Mouse (Mus musculus) limb, embryonic 12.5 days (tissue): ENCODE data around the gene Slc25a44. TPM values are rescaled to one million over a fixed set of nuclear protein-coding genes. Genes with fewer than 3 reads are reported as not detected.

ENCODE experiments used
- ATAC-seq: fragments of 200-750 bp; cut with Nextera tagmentation; 2 replicates; pipeline ENCODE4 v1.8.0; 2017; ENCODE audit warnings: low read depth, moderate TSS enrichment; ENCODE audit not compliant: insufficient number of reproducible peaks, insufficient read depth, low FRiP score, low TSS enrichment
- H3K27ac ChIP-seq: fragments of 300-500 bp; sonication (generic); 2 replicates; pipeline ENCODE4 v1.5.1; 2016; ENCODE audit warnings: mild to moderate bottlenecking, moderate library complexity
- H3K27me3 ChIP-seq: fragments of 300-500 bp; sonication (generic); 2 replicates; pipeline ENCODE4 v1.6.1; 2016; ENCODE audit warnings: mild to moderate bottlenecking, moderate library complexity
- H3K36me3 ChIP-seq: fragments of 300-500 bp; sonication (generic); 2 replicates; pipeline ENCODE4 v1.6.1; 2016; ENCODE audit warnings: mild to moderate bottlenecking, moderate library complexity
- H3K4me1 ChIP-seq: fragments of 300-500 bp; sonication (generic); replicated peaks from 2 replicates; pipeline ENCODE4 v1.6.1; 2016
- H3K4me2 ChIP-seq: fragments of 300-500 bp; sonication (generic); 2 replicates; pipeline ENCODE4 v1.6.1; 2016; ENCODE audit warnings: mild to moderate bottlenecking, moderate library complexity
- H3K4me3 ChIP-seq: fragments of 300-500 bp; sonication (generic); replicated peaks from 2 replicates; pipeline ENCODE4 v1.5.1; 2016; ENCODE audit warnings: mild to moderate bottlenecking
- H3K9ac ChIP-seq: fragments of 300-500 bp; sonication (generic); replicated peaks from 2 replicates; pipeline ENCODE4 v1.6.1; 2016; ENCODE audit warnings: mild to moderate bottlenecking, moderate library complexity
- H3K9me3 ChIP-seq: fragments of 300-500 bp; sonication (generic); 2 replicates; pipeline ENCODE4 v1.6.1; 2016; ENCODE audit warnings: mild to moderate bottlenecking, moderate library complexity
- WGBS: fragments of 180-500 bp; shearing (Covaris S2); methylation state at CpG from one replicate; pipeline ENCODE4 v1.1.7; 2016; 5-methylcytosine and 5-hydroxymethylcytosine counted together
- polyA plus RNA-seq: library from polyadenylated mRNA; unstranded; fragments of >200 nt; fragmentation: Nextera tagmentation; extraction: Ambion mirVana; gene quantifications from 2 replicates; pipeline ENCODE4 v1.2.1, GENCODE M21; 2016

Slc25a44 gene
- polyA plus RNA-seq, 1 experiment from 2014 or later: 13.7 TPM

- peaks cover 55% of the 10 kb centered on the region for H3K36me3 ChIP-seq
- 85% methylated on average over 4 of the region's 4 CpGs for WGBS
- H3K4me3 ChIP-seq: no peak overlapping the region
- H3K9me3 ChIP-seq: no peaks in the 10 kb centered on the region
- no peak overlapping the region for H3K4me2 ChIP-seq
- H3K27ac ChIP-seq: no peak overlapping the region
- H3K4me1 ChIP-seq: peaks cover 21% of the 10 kb centered on the region
- H3K27me3 ChIP-seq: no peaks in the 10 kb centered on the region
- H3K9ac ChIP-seq: no peak overlapping the region
- no peak for ATAC-seq
These were observed 13.3 kb downstream of the Slc25a44 start for GRCm38 (mm10) chr3:88411681-88412080.

DNA sequence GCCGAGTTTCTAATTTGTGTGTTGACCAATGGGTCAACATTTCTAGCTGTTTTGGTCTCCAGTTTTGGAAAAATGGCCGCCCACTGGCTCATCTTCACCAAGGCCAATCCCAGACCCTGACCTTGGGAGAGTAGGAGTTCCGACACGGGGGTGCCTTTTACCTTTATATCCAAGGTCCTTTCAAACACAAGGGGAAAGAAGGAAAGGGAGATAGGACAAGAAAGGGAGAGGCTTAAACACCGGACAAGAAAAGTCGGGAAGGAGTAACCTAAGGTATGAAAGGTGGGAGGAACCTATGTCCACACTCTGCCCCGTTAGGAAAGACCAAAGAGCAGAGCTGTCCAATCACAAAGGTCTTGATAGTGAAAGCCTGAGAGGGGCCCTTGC, 14.3 kb downstream of the Slc25a44 start:
- WGBS: 20% methylated on average over 7 of the region's 7 CpGs
- H3K4me2 ChIP-seq: peak overlapping the region; percentile 76
- no peaks in the 10 kb centered on the region for H3K27me3 ChIP-seq
- peak overlapping the region; percentile 95 for H3K27ac ChIP-seq
- no peak for ATAC-seq
- no peaks in the 10 kb centered on the region for H3K9me3 ChIP-seq
- H3K9ac ChIP-seq: peak overlapping the region; percentile 84
- peaks cover 49% of the 10 kb centered on the region for H3K36me3 ChIP-seq
- H3K4me1 ChIP-seq: peaks cover 21% of the 10 kb centered on the region
- H3K4me3 ChIP-seq: peak overlapping the region; percentile 77

DNA sequence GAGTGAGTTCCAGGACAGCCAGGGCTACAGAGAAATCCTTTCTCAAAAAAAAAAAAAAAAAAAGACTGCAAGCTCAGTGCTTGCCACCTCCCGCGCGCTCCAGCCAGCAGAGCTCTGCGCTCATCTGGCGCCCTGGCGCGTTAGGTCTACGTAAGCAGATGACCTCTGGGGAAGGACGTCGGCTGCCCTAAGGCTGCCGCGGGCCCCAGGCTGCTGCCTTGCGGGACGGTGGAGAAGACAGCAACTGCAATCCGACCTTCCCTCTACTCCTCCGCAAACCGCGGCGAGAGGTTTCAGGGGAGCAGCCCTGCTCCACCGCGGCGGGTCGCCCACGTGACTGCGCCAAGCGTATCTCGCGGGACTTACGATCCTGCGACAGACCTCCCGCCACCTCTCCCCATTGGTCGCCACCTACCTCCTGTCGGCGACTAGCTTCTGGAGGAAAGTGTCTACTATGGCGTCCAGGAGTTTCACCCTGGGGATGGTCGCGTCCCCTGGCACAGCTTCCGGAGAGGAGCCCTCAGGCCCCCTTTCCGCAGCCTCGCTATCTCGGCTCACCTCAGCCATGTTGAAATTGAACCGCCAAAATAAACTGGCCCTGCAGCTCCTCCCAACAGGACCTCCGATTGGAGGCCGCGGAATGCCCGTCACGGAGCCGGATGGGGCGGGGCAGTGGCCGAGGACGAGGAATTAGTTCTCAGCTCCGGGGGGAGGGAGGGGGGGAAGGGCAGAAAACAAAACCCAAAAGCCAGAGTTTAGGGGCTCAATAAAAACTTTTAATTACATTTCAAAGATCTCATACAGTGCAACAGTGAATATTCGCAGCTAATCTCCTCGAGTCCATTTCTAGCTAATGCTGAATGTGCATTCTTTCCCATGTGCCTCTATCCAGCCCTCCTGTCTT, 14.9 kb downstream of the Slc25a44 start, which contains the start of gene Pmf1:
Gene Pmf1 (minus strand): TSS at position 591 of the 904 bp plus-strand sequence.
- H3K4me3 ChIP-seq: peak within 1 kb of the TSS; percentile 77
- H3K27me3 ChIP-seq: no peaks in the 10 kb centered on the region
- WGBS: 1% methylated on average over 54 of the region's 54 CpGs
- peak within 1 kb of the TSS; percentile 95 for H3K27ac ChIP-seq
- peak within 1 kb of the TSS; percentile 76 for H3K4me2 ChIP-seq
- ATAC-seq: peak; percentile 89
- H3K4me1 ChIP-seq: peaks cover 21% of the 10 kb centered on the region
- H3K9me3 ChIP-seq: no peaks in the 10 kb centered on the region
- H3K36me3 ChIP-seq: peaks cover 43% of the 10 kb centered on the region
- H3K9ac ChIP-seq: peak within 1 kb of the TSS; percentile 84

- peak overlapping the region; percentile 76 for H3K4me2 ChIP-seq
- H3K36me3 ChIP-seq: peaks cover 40% of the 10 kb centered on the region
- peak overlapping the region; percentile 84 for H3K9ac ChIP-seq
- H3K4me1 ChIP-seq: peaks cover 21% of the 10 kb centered on the region
- no peak for ATAC-seq
- H3K9me3 ChIP-seq: no peaks in the 10 kb centered on the region
- WGBS: 64% methylated on average over 5 of the region's 5 CpGs
- no peaks in the 10 kb centered on the region for H3K27me3 ChIP-seq
- H3K4me3 ChIP-seq: peak overlapping the region; percentile 77
- H3K27ac ChIP-seq: peak overlapping the region; percentile 95; the same call in 1 of the 2 replicates
These were observed 16.0 kb downstream of the Slc25a44 start for GRCm38 (mm10) chr3:88408953-88409352.

DNA sequence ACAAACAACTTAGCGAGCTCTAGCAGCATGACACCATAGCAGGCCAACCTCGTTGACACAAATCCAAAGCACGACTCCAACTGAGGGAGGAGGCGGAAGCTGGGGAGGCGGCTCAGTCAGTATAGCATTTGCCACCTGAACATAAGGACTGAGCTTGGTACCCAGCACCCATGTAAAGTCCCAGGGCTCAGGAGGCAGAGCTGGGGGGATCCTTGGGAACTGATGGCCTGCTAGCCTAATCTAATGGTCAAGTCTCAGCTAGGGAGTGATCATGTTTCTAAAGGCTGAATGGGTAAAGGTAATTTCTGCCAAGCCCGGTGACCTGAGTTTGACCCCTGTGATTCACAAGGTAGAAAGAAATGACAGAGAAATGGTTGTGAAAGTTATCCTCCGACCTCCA, 17.4 kb downstream of the Slc25a44 start:
- WGBS: 59% methylated on average over 7 of the region's 7 CpGs
- H3K9me3 ChIP-seq: no peaks in the 10 kb centered on the region

DNA sequence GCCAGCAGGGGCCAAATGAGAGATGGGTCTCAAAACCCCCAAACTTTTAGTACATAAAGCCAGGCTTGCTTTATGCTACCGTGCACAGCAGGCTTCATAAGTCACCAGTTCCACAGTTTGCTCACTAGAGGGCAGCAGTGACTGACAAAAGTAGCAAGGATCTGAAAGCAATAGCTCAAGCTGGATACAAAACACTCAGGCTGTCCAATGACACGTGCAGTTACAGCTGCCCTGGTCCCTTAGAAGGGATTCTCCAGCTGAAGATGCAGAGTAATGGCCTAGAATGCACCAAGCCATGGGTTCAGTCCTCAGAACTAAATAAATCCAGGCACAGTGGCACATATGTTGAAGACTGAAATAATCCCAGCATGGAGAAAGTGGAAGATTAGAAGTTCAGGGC, 17.8 kb downstream of the Slc25a44 start:
- Histone ChIP-seq H3K4me1 (peaks cover 21% of the 10 kb centered on the region), H3K36me3 (peaks cover 40% of the 10 kb centered on the region), H3K4me2 (no peak overlapping the region), H3K4me3 (no peak overlapping the region), H3K27me3 (no peaks in the 10 kb centered on the region), H3K9ac (no peak overlapping the region), H3K9me3 (no peaks in the 10 kb centered on the region), H3K27ac (no peak overlapping the region)
- ATAC-seq: no peak
- whole genome bisulfite sequencing: 8% methylated on average over 2 of the region's 2 CpGs

More for the DNA sequence above, 17.4 kb downstream of the Slc25a44 start:
- Histone ChIP-seq H3K27ac (no peak overlapping the region), H3K4me2 (no peak overlapping the region), H3K9ac (no peak overlapping the region), H3K27me3 (no peaks in the 10 kb centered on the region), H3K4me1 (peaks cover 21% of the 10 kb centered on the region), H3K36me3 (peaks cover 40% of the 10 kb centered on the region), H3K4me3 (no peak overlapping the region)
- ATAC-seq: no peak

GRCm38 (mm10) chr3:88403522-88404230, 21.3 kb downstream of the Slc25a44 start:
- 93% methylated on average over 10 of the region's 10 CpGs for WGBS
- Histone ChIP-seq H3K4me3 (no peak overlapping the region), H3K9ac (no peak overlapping the region), H3K9me3 (no peaks in the 10 kb centered on the region), H3K36me3 (peaks cover 48% of the 10 kb centered on the region), H3K4me2 (no peak overlapping the region), H3K27me3 (no peaks in the 10 kb centered on the region), H3K27ac (no peak overlapping the region), H3K4me1 (peaks cover 14% of the 10 kb centered on the region)
- ATAC-seq: no peak

GRCm38 (mm10) chr3:88398666-88399065, 26.3 kb downstream of the Slc25a44 start:
- H3K27ac ChIP-seq: no peak overlapping the region
- H3K4me2 ChIP-seq: no peak overlapping the region
- no peak for ATAC-seq
- no peak overlapping the region for H3K9ac ChIP-seq
- H3K27me3 ChIP-seq: no peaks in the 10 kb centered on the region
- WGBS: 68% methylated on average over 2 of the region's 2 CpGs
- H3K4me1 ChIP-seq: no peaks in the 10 kb centered on the region
- H3K9me3 ChIP-seq: no peaks in the 10 kb centered on the region
- H3K4me3 ChIP-seq: no peak overlapping the region
- peaks cover 76% of the 10 kb centered on the region for H3K36me3 ChIP-seq

GRCm38 (mm10) chr3:88395742-88396141, 29.2 kb downstream of the Slc25a44 start:
- no peak overlapping the region for H3K4me2 ChIP-seq
- no peaks in the 10 kb centered on the region for H3K9me3 ChIP-seq
- H3K4me1 ChIP-seq: no peaks in the 10 kb centered on the region
- no peaks in the 10 kb centered on the region for H3K27me3 ChIP-seq
- 90% methylated on average over 8 of the region's 8 CpGs for WGBS
- peaks cover 71% of the 10 kb centered on the region for H3K36me3 ChIP-seq
- H3K27ac ChIP-seq: no peak overlapping the region
- no peak overlapping the region for H3K9ac ChIP-seq
- no peak overlapping the region for H3K4me3 ChIP-seq
- ATAC-seq: no peak

DNA sequence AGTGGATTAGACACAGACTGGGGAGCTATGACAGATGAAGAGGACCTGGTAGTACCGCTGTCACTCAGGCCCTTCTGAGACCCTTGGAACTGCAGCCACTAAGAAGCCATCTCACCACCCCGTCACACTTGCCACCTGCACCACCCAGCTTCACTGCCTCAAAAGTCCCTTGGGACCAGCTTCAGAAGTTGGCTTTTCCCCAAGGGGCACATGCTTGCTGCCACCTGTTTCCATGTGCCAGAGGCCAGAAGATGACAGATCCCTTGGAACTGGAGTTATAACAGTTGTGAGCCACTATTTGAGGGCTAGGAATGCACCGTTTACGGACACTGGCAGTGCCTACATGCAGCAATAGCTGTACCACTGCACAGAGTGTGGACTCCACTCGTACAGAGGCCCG, 29.7 kb downstream of the Slc25a44 start:
- H3K4me1 ChIP-seq: no peaks in the 10 kb centered on the region
- no peak for ATAC-seq
- no peak overlapping the region for H3K4me2 ChIP-seq
- H3K36me3 ChIP-seq: peaks cover 72% of the 10 kb centered on the region
- WGBS: 90% methylated on average over 6 of the region's 6 CpGs
- no peaks in the 10 kb centered on the region for H3K27me3 ChIP-seq
- no peak overlapping the region for H3K4me3 ChIP-seq
- H3K9me3 ChIP-seq: no peaks in the 10 kb centered on the region
- no peak overlapping the region for H3K27ac ChIP-seq
- H3K9ac ChIP-seq: no peak overlapping the region

DNA sequence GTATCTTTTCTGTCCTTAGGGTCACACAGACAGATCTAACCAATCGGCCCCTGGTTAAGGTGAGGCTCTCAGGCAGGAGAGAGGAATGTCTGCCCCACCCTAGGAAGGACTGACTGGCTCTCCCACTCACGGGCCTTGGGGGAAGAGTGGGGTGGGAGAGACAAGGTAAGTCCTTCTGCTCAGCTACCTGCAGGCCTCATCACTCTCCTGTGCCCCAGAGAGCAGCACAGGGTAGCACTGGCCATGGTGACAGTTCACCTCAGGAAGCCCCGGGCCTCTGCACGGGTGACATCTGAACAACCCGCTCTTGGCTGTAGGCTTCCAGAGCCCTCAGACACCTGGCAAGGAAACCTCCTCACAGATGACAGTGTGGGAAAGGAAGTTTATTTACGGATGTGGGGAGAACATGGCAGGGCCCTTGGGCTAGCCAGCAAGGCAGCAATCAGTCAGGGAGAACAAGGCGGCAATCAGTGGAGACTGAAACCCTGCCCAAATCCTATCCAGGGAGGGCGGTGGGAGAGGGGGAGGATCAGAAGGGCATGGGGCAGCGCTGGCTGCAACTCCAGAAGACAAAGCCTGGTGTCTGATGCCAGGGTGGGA, 31.1 kb downstream of the Slc25a44 start:
- Histone ChIP-seq H3K9me3 (no peaks in the 10 kb centered on the region), H3K4me2 (no peak overlapping the region), H3K27me3 (no peaks in the 10 kb centered on the region), H3K4me1 (no peaks in the 10 kb centered on the region), H3K9ac (no peak overlapping the region), H3K36me3 (peaks cover 68% of the 10 kb centered on the region), H3K4me3 (no peak overlapping the region), H3K27ac (no peak overlapping the region)
- WGBS: 86% methylated on average over 9 of the region's 9 CpGs
- ATAC-seq: no peak
